Mouse (Mus musculus): ENCODE measurements around the gene Hoxa7. TPM values are rescaled to one million over a fixed set of nuclear protein-coding genes. Genes with fewer than 3 reads are reported as not detected.

The Hoxa7 gene
- polyA plus RNA-seq, 1 experiment from 2014 or later, result 0.34 TPM

DNA sequence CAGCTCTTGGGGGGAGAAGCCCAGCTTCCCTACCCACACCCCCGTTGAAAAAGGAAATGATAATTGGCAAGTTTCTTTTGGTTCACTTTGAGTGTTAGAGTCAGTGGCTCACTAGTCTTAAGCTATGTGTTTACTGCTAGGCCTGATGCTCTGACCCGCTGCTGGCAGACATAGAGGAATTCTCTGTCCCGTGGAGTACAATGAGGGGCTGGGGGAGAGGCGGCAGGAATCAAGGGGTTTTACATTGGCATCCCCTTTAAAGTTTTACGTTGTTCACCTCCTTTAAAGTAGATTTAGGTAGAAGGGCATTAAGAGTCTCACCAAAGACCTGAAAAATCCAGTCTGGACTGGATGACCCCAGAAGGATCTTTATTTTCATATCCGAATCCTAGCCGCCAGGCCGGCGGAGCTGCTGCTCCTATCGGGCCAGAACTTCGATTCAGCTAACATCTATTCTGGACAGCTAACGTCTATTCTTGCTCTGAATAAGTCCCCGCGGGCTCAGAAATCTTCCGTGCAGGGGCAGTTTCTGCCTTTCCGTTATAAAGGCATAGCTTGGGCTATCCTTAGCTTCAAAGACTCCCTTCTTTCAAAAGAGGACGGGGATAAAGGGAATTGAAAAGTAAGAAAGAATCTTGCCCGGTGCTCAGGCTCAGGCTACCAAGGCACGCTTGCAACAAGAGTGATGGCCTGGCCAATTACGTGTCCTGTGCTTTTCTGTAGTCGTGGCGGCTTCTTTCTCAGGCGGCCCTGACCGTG is 30.5 kb upstream of the Hoxa7 start:
- ATAC-seq (replicated peaks; ENCODE audit: insufficient number of reproducible peaks, low FRiP score, low TSS enrichment, low read depth) (no peak), DNase-seq (ENCODE audit: low spot score) (no peak)
- Histone ChIP-seq H3K36me3 (replicated peaks; ENCODE audit: control insufficient read depth, insufficient read depth, low read depth, low read length) (no peaks in the 10 kb centered on the region), H3K4me2 (ENCODE audit: low read depth, low read length) (no peak overlapping the region), H3K9ac (replicated peaks; ENCODE audit: low read length) (no peak overlapping the region), H3K9me3 (replicated peaks; ENCODE audit: control insufficient read depth, low read length) (no peaks in the 10 kb centered on the region), H3K27me3 (ENCODE audit: control insufficient read depth, insufficient read depth, low read length) (peaks cover 82% of the 10 kb centered on the region), H3K4me3 (ENCODE audit: low read depth, low read length) (no peak overlapping the region), H3K4me1 (ENCODE audit: control insufficient read depth, insufficient read depth, low read length) (no peaks in the 10 kb centered on the region; the same call in 1 of the 2 replicates), H3K27ac (replicated peaks; ENCODE audit: low read depth, low read length) (no peak overlapping the region)
- WGBS, result under 1% methylated on average over 24 of the region's 24 CpGs

DNA sequence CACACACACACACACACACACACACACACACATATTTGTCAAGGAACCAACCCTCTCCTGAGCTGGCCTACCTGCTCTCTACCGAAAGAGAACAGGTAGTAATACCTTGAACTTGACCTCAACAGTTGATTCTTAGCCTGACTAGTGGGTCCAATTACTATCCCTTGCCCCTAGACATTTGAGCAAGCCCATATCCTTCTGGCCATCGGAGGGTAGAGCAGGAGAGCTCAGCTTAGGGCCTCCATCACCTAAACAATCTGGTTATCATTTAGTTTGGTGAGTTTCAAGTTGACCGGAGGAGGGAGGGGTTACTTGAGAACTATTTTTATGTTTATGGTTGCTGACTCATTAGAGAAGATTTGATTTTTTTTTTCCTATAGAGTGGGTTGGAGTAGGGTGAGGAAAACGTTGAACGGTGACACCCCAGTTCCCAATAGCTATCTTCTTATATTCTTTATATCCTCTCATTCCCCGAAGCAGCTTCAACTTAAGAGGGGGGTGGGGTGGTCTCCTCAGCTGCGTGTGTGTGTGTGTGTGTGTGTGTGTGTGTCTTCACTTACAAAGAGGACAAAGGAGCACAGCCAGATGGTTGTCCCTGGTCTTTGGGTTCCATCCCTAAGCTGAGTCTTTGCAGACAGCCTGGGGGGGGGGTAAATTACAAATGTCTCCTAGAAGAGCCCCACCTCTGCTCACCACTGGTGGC is 29.7 kb upstream of the Hoxa7 start:
- WGBS, result 8% methylated on average over 7 of the region's 7 CpGs
- Histone ChIP-seq H3K36me3 (replicated peaks; ENCODE audit: control insufficient read depth, insufficient read depth, low read depth, low read length) (no peaks in the 10 kb centered on the region), H3K9ac (replicated peaks; ENCODE audit: low read length) (no peak overlapping the region), H3K4me1 (ENCODE audit: control insufficient read depth, insufficient read depth, low read length) (no peaks in the 10 kb centered on the region; the same call in 1 of the 2 replicates), H3K9me3 (replicated peaks; ENCODE audit: control insufficient read depth, low read length) (no peaks in the 10 kb centered on the region), H3K4me3 (ENCODE audit: low read depth, low read length) (no peak overlapping the region), H3K27ac (replicated peaks; ENCODE audit: low read depth, low read length) (no peak overlapping the region), H3K4me2 (ENCODE audit: low read depth, low read length) (no peak overlapping the region), H3K27me3 (ENCODE audit: control insufficient read depth, insufficient read depth, low read length) (peaks cover 84% of the 10 kb centered on the region)
- DNase-seq (ENCODE audit: low spot score) (no peak), ATAC-seq (replicated peaks; ENCODE audit: insufficient number of reproducible peaks, low FRiP score, low TSS enrichment, low read depth) (no peak)

DNA sequence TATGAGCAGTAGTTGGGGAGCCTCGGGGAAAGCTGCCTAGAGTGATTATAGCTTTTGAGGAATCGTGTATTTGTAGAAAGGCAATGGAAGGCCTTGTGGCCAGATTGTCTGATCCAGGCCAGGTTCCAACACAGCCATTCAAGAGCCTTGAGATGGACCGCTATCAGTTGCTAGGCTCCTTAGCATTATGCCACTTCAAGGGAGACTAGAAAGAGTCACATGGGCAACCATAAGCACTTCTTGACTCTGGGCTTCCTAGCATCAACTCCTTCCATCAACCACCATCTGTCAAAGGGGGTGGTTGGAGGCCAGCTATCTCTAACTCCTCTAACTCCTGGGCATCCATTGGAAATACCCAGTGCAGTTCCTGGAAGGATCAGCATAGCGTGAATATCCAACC is 28.2 kb upstream of the Hoxa7 start:
- Histone ChIP-seq H3K9me3 (replicated peaks; ENCODE audit: control insufficient read depth, low read length) (no peaks in the 10 kb centered on the region), H3K27ac (replicated peaks; ENCODE audit: low read depth, low read length) (no peak overlapping the region), H3K27me3 (ENCODE audit: control insufficient read depth, insufficient read depth, low read length) (peaks cover 89% of the 10 kb centered on the region), H3K4me3 (ENCODE audit: low read depth, low read length) (no peak overlapping the region), H3K4me1 (ENCODE audit: control insufficient read depth, insufficient read depth, low read length) (no peaks in the 10 kb centered on the region; the same call in 1 of the 2 replicates), H3K9ac (replicated peaks; ENCODE audit: low read length) (no peak overlapping the region), H3K4me2 (ENCODE audit: low read depth, low read length) (no peak overlapping the region), H3K36me3 (replicated peaks; ENCODE audit: control insufficient read depth, insufficient read depth, low read depth, low read length) (no peaks in the 10 kb centered on the region)
- no peak for ATAC-seq (replicated peaks; ENCODE audit: insufficient number of reproducible peaks, low FRiP score, low TSS enrichment, low read depth)
- WGBS, result 0% methylated on average over 4 of the region's 4 CpGs
- no peak for DNase-seq (ENCODE audit: low spot score)

DNA sequence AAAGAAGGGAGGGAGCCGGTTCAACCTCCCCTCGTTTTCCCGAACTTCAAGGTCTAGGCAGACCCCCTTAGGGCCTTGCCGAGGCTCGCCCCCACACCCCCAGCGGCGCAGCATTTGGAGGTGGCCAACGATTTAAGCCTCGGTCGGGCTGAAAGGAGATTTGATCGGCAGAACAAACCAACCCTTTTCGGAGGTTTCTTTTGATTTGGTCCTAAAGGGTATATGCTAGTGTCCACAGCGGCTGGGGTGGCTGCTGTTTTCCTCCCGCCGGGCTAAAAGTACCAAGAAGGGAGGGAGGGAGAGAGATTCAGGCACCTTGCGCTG is 27.7 kb upstream of the Hoxa7 start:
- Histone ChIP-seq H3K27me3 (ENCODE audit: control insufficient read depth, insufficient read depth, low read length) (peaks cover 93% of the 10 kb centered on the region), H3K27ac (replicated peaks; ENCODE audit: low read depth, low read length) (no peak overlapping the region), H3K36me3 (replicated peaks; ENCODE audit: control insufficient read depth, insufficient read depth, low read depth, low read length) (no peaks in the 10 kb centered on the region), H3K4me2 (ENCODE audit: low read depth, low read length) (no peak overlapping the region), H3K4me3 (ENCODE audit: low read depth, low read length) (no peak overlapping the region), H3K4me1 (ENCODE audit: control insufficient read depth, insufficient read depth, low read length) (no peaks in the 10 kb centered on the region; the same call in 1 of the 2 replicates), H3K9me3 (replicated peaks; ENCODE audit: control insufficient read depth, low read length) (no peaks in the 10 kb centered on the region), H3K9ac (replicated peaks; ENCODE audit: low read length) (no peak overlapping the region)
- no peak for ATAC-seq (replicated peaks; ENCODE audit: insufficient number of reproducible peaks, low FRiP score, low TSS enrichment, low read depth)
- 2% methylated on average over 16 of the region's 16 CpGs for WGBS
- no peak for DNase-seq (ENCODE audit: low spot score)

DNA sequence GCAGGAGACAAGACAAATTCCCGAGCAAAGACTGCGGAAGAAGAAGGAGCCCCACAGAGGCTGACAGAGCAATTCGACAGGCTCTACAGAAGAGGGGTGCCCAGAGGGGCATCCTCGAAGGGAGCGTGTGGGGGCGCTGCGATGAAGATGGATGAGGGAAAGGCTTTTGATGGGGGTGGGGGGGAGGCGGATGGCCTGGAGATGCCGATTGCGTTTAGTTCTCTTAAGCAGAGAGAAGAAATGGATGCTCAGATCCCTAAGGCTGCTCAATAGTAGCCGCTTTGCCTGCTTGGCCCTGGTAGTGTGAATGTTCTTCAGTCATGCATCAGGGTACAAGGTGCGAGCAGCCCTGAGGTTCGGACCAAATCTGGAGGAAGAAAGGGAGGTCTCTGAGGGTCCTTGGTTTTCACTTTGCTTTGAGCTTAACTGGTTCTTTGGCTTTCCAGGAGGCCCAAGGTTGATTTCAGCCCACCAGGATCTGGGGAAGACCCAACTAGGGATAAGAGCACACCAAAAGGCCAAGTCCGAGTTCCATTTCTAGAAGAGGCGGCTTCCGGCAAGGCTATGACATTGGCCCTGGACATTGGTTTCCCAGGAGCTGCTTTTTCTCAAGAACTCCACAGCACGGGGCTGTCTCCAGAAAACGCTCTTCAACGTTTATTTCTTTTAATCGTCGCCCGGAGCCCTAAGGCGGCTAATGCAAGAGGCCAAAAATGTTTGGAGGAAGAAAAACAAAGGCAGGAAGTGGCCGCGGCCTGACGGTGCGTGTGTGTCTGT is 27.2 kb upstream of the Hoxa7 start:
- Histone ChIP-seq H3K4me1 (ENCODE audit: control insufficient read depth, insufficient read depth, low read length) (no peaks in the 10 kb centered on the region; the same call in 1 of the 2 replicates), H3K9me3 (replicated peaks; ENCODE audit: control insufficient read depth, low read length) (no peaks in the 10 kb centered on the region), H3K4me2 (ENCODE audit: low read depth, low read length) (no peak overlapping the region), H3K9ac (replicated peaks; ENCODE audit: low read length) (no peak overlapping the region), H3K27ac (replicated peaks; ENCODE audit: low read depth, low read length) (no peak overlapping the region), H3K27me3 (ENCODE audit: control insufficient read depth, insufficient read depth, low read length) (peaks cover 93% of the 10 kb centered on the region), H3K4me3 (ENCODE audit: low read depth, low read length) (no peak overlapping the region), H3K36me3 (replicated peaks; ENCODE audit: control insufficient read depth, insufficient read depth, low read depth, low read length) (no peaks in the 10 kb centered on the region)
- DNase-seq (ENCODE audit: low spot score) (no peak), ATAC-seq (replicated peaks; ENCODE audit: insufficient number of reproducible peaks, low FRiP score, low TSS enrichment, low read depth) (no peak)
- under 1% methylated on average over 26 of the region's 27 CpGs for WGBS

DNA sequence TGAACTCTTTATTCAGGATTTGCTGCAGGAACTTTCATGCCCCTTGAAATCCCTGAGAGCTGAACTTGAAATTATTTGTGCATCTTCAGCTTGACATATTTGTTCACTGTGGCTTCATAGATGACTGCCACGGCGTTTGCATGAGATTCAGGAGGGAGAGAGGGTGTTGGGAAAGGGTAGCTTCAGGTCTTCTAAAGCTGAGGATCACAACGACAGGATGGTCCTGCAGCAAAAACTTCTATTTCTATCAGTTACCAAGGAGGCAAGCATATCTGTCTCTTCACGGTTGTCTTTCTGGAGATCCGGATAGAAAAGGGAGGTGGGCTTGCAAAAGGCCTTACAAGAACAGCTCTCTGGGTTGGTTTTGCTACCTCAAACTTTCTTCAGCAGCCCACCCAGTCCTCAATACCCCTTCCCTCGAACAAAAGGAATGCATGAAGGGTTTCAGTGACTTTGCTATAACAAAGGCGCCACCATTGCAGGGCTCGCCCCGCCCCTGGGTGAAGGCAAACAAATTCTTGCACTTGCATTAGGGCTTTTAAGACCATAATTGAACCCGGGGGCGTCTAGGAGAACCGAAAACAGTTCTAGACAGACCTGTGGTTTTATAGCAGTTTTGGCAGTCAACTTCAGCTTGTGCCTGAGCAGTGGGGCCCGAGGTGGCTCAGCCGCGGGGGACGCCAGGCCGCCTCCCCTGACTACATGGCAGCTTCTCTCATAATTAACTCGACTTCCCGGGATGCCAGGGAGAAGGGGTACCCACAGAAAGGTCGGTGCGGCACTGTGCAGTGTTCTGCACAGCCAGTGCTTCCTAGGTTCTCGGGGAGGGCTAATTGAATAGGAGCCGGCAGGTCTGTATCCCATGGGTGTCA is 26.3 kb upstream of the Hoxa7 start:
- DNase-seq (ENCODE audit: low spot score), result no peak
- H3K4me1 ChIP-seq (ENCODE audit: control insufficient read depth, insufficient read depth, low read length), result no peaks in the 10 kb centered on the region
- ATAC-seq (replicated peaks; ENCODE audit: insufficient number of reproducible peaks, low FRiP score, low TSS enrichment, low read depth), result no peak
- H3K27me3 ChIP-seq (ENCODE audit: control insufficient read depth, insufficient read depth, low read length), result peaks cover 94% of the 10 kb centered on the region
- H3K9ac ChIP-seq (replicated peaks; ENCODE audit: low read length), result no peak overlapping the region
- H3K36me3 ChIP-seq (replicated peaks; ENCODE audit: control insufficient read depth, insufficient read depth, low read depth, low read length), result no peaks in the 10 kb centered on the region
- H3K9me3 ChIP-seq (replicated peaks; ENCODE audit: control insufficient read depth, low read length), result no peaks in the 10 kb centered on the region
- no peak overlapping the region for H3K4me2 ChIP-seq (ENCODE audit: low read depth, low read length)
- WGBS, result 2% methylated on average over 23 of the region's 23 CpGs
- H3K4me3 ChIP-seq (ENCODE audit: low read depth, low read length), result no peak overlapping the region
- no peak overlapping the region for H3K27ac ChIP-seq (replicated peaks; ENCODE audit: low read depth, low read length)

DNA sequence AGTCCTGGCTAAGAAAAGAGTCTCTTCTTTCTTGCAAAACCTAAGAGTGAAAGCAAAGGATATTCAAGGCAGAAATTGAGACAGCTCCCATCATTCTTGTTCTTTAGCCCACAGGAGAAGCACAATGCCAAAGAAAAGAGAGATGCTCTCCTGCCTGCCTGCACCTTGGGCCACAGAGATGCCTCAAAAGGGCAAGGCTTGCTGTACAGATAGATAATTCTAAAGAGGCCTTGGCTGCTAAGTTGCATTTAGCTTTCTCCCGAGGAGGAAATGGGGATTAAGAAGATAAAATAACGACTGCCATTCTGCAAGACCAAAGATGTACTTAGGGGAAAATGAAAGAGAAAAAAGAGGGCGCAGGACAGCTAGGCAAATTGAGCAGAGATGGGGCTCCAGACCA is 25.3 kb upstream of the Hoxa7 start:
- Histone ChIP-seq H3K36me3 (replicated peaks; ENCODE audit: control insufficient read depth, insufficient read depth, low read depth, low read length) (no peaks in the 10 kb centered on the region), H3K9me3 (replicated peaks; ENCODE audit: control insufficient read depth, low read length) (no peaks in the 10 kb centered on the region), H3K27ac (replicated peaks; ENCODE audit: low read depth, low read length) (no peak overlapping the region), H3K4me1 (ENCODE audit: control insufficient read depth, insufficient read depth, low read length) (no peaks in the 10 kb centered on the region), H3K4me3 (ENCODE audit: low read depth, low read length) (no peak overlapping the region), H3K4me2 (ENCODE audit: low read depth, low read length) (no peak overlapping the region), H3K27me3 (ENCODE audit: control insufficient read depth, insufficient read depth, low read length) (peaks cover 93% of the 10 kb centered on the region), H3K9ac (replicated peaks; ENCODE audit: low read length) (no peak overlapping the region)
- WGBS, result 5% methylated on average over 3 of the region's 3 CpGs
- ATAC-seq (replicated peaks; ENCODE audit: insufficient number of reproducible peaks, low FRiP score, low TSS enrichment, low read depth) (no peak), DNase-seq (ENCODE audit: low spot score) (no peak)

Measured in embryonic facial prominence, embryonic 11.5 days (tissue).